Mouse (Mus musculus) gastrocnemius, adult 2 months (tissue): ENCODE results near the gene Cntn4. TPM values are rescaled to one million over a fixed set of nuclear protein-coding genes. Genes with fewer than 3 reads are reported as not detected.

Experiments
- DNase-seq: peaks from one replicate; pipeline ENCODE4 v3.0.0; 2022
- H3K27ac ChIP-seq: fragments of 200-600 bp; 2 replicates; pipeline ENCODE4 v1.8.1; 2022; ENCODE audit warnings: mild to moderate bottlenecking
- H3K4me3 ChIP-seq: fragments of 200-600 bp; 2 replicates; pipeline ENCODE4 v1.8.1; 2022; ENCODE audit warnings: mild to moderate bottlenecking, moderate library complexity
- CTCF ChIP-seq: fragments of 200-600 bp; IDR thresholded peaks from 2 replicates; pipeline ENCODE4 v1.8.1; 2022; ENCODE audit warnings: antibody characterized with exemption, mild to moderate bottlenecking, moderate library complexity
- intact Hi-C: fragments of 180-260 bp; cut with DNase I; formaldehyde crosslinking; loops from one replicate; pipeline ENCODE4 v1.15.1; 2025
- total RNA-seq, 2 experiments: library from RNA; stranded (reverse); gene quantifications; 2 replicates each; pipeline ENCODE4 v1.2.3; 2021

The Cntn4 gene
- total RNA-seq, 2 experiments from 2014 or later = not detected

- intact Hi-C loops = no loop called here
- Histone ChIP-seq H3K27ac (no peak overlapping the region), H3K4me3 (no peak overlapping the region)
- DNase-seq = no peak
- no peak for TF ChIP-seq CTCF
These were observed 786.4 kb downstream of the Cntn4 start for GRCm38 (mm10) chr6:106463857-106464256.

GRCm38 (mm10) chr6:106465766-106466165, 788.3 kb downstream of the Cntn4 start:
- DNase-seq = no peak
- Histone ChIP-seq H3K4me3 (no peak overlapping the region), H3K27ac (no peak overlapping the region)
- TF ChIP-seq CTCF = no peak
- intact Hi-C loops = no loop called here

- Histone ChIP-seq H3K4me3 (no peak overlapping the region), H3K27ac (no peak overlapping the region)
- intact Hi-C loops = no loop called here
- no peak for DNase-seq
- TF ChIP-seq CTCF = no peak
These were observed 789.0 kb downstream of the Cntn4 start for GRCm38 (mm10) chr6:106466267-106467029.

GRCm38 (mm10) chr6:106471840-106472608, 794.6 kb downstream of the Cntn4 start:
- no peak for DNase-seq
- no peak for TF ChIP-seq CTCF
- intact Hi-C loops = no loop called here
- no peak overlapping the region for H3K27ac ChIP-seq
- no peak overlapping the region for H3K4me3 ChIP-seq

GRCm38 (mm10) chr6:106473871-106474270, 796.4 kb downstream of the Cntn4 start:
- intact Hi-C loops = no loop called here
- no peak overlapping the region for H3K27ac ChIP-seq
- TF ChIP-seq CTCF = no peak
- no peak overlapping the region for H3K4me3 ChIP-seq
- no peak for DNase-seq

- intact Hi-C loops = no loop called here
- no peak for DNase-seq
- no peak overlapping the region for H3K27ac ChIP-seq
- TF ChIP-seq CTCF = no peak
- no peak overlapping the region for H3K4me3 ChIP-seq
These were observed 804.1 kb downstream of the Cntn4 start for GRCm38 (mm10) chr6:106481533-106481932.

GRCm38 (mm10) chr6:106496303-106496702, 818.8 kb downstream of the Cntn4 start:
- DNase-seq = no peak
- Histone ChIP-seq H3K27ac (no peak overlapping the region), H3K4me3 (no peak overlapping the region)
- TF ChIP-seq CTCF = no peak
- intact Hi-C loops = no loop called here

- Histone ChIP-seq H3K27ac (no peak overlapping the region), H3K4me3 (no peak overlapping the region)
- no peak for DNase-seq
- no peak for TF ChIP-seq CTCF
- intact Hi-C loops = no loop called here
These were observed 821.7 kb downstream of the Cntn4 start for GRCm38 (mm10) chr6:106499166-106499565.

- intact Hi-C loops = no loop called here
- DNase-seq = no peak
- Histone ChIP-seq H3K27ac (no peak overlapping the region), H3K4me3 (no peak overlapping the region)
- TF ChIP-seq CTCF = no peak
These were observed 826.5 kb downstream of the Cntn4 start for GRCm38 (mm10) chr6:106503961-106504360.

- H3K27ac ChIP-seq = no peak overlapping the region
- DNase-seq = no peak
- no peak overlapping the region for H3K4me3 ChIP-seq
- TF ChIP-seq CTCF = no peak
- intact Hi-C loops = no loop called here
These were observed 842.9 kb downstream of the Cntn4 start for GRCm38 (mm10) chr6:106520367-106520766.

- H3K27ac ChIP-seq = no peak overlapping the region
- no peak for TF ChIP-seq CTCF
- no peak overlapping the region for H3K4me3 ChIP-seq
- intact Hi-C loops = no loop called here
- no peak for DNase-seq
These were observed 866.0 kb downstream of the Cntn4 start for GRCm38 (mm10) chr6:106543500-106543899.

GRCm38 (mm10) chr6:106561649-106562048, 884.2 kb downstream of the Cntn4 start:
- H3K27ac ChIP-seq = no peak overlapping the region
- no peak overlapping the region for H3K4me3 ChIP-seq
- DNase-seq = no peak
- intact Hi-C loops = no loop called here
- no peak for TF ChIP-seq CTCF

- intact Hi-C loops = no loop called here
These were observed 887.9 kb downstream of the Cntn4 start for GRCm38 (mm10) chr6:106565316-106565715.

More at GRCm38 (mm10) chr6:106565316-106565715, 887.9 kb downstream of the Cntn4 start:
- TF ChIP-seq CTCF = no peak
- H3K4me3 ChIP-seq = no peak overlapping the region
- DNase-seq = peak; percentile 44
- H3K27ac ChIP-seq = peak overlapping the region; percentile 54
